Mouse (Mus musculus) heart, adult 2 months (tissue): ENCODE results near the gene Cul7.

Experiments
- EP300 ChIP-seq: fragments of 200-500 bp; IDR thresholded peaks from 2 replicates; pipeline ENCODE4 v1.6.1; 2011; ENCODE audit warnings: low read depth, low read length, control low read depth; ENCODE audit not compliant: insufficient read depth
- POLR2A ChIP-seq: fragments of 200-500 bp; IDR thresholded peaks from 2 replicates; pipeline ENCODE4 v1.6.1; 2011; ENCODE audit warnings: mild to moderate bottlenecking, low read depth, low read length, control low read depth; ENCODE audit not compliant: insufficient read depth

GRCm38 (mm10) chr17:46605987-46606386, 44.1 kb upstream of the Cul7 start:
- TF ChIP-seq POLR2A, result no peak
- TF ChIP-seq EP300, result no peak
